Mouse (Mus musculus) forebrain, embryonic 16.5 days (tissue): ENCODE results near the gene Lima1. TPM values are rescaled to one million over a fixed set of nuclear protein-coding genes. Genes with fewer than 3 reads are reported as not detected.
A peak's percentile ranks its signal among the peaks of the same experiment; 100 is the strongest.

ENCODE experiments used
- ATAC-seq: fragments of 200-750 bp; cut with Nextera tagmentation; 2 replicates; pipeline ENCODE4 v1.8.0; 2017; ENCODE audit warnings: mild to moderate bottlenecking, moderate library complexity
- H3K27ac ChIP-seq: fragments of 300-500 bp; sonication (generic); 2 replicates; pipeline ENCODE4 v1.5.1; 2014; ENCODE audit warnings: low read length, control low read depth
- H3K27me3 ChIP-seq: fragments of 300-500 bp; sonication (generic); replicated peaks from 2 replicates; pipeline ENCODE4 v1.6.1; 2014; ENCODE audit warnings: low read length; ENCODE audit not compliant: control insufficient read depth, insufficient read depth
- H3K36me3 ChIP-seq: fragments of 300-500 bp; sonication (generic); 2 replicates; pipeline ENCODE4 v1.6.1; 2014; ENCODE audit not compliant: control insufficient read depth, insufficient read depth
- H3K4me1 ChIP-seq: fragments of 300-500 bp; sonication (generic); replicated peaks from 2 replicates; pipeline ENCODE4 v1.6.1; 2014; ENCODE audit warnings: low read length; ENCODE audit not compliant: control insufficient read depth, insufficient read depth
- H3K4me2 ChIP-seq: fragments of 300-500 bp; sonication (generic); 2 replicates; pipeline ENCODE4 v1.6.1; 2014; ENCODE audit warnings: mild to moderate bottlenecking, low read length, control low read depth
- H3K4me3 ChIP-seq: fragments of 300-500 bp; sonication (generic); replicated peaks from 2 replicates; pipeline ENCODE4 v1.5.1; 2014; ENCODE audit warnings: mild to moderate bottlenecking, low read length, control low read depth
- H3K9ac ChIP-seq: fragments of 300-500 bp; sonication (generic); replicated peaks from 2 replicates; pipeline ENCODE4 v1.6.1; 2014; ENCODE audit warnings: low read depth, low read length, control low read depth
- H3K9me3 ChIP-seq: fragments of 300-500 bp; sonication (generic); 2 replicates; pipeline ENCODE4 v1.6.1; 2016; ENCODE audit warnings: low read length; ENCODE audit not compliant: control insufficient read depth
- WGBS: fragments of 180-500 bp; shearing (Covaris S2); extraction: QIAGEN DNeasy Blood & Tissue Kit; methylation state at CpG from one replicate; pipeline ENCODE4 v1.1.7; 2014; 5-methylcytosine and 5-hydroxymethylcytosine counted together
- polyA plus RNA-seq: library from polyadenylated mRNA; unstranded; fragments of >200 nt; fragmentation: Nextera tagmentation; extraction: Ambion mirVana; gene quantifications from 2 replicates; pipeline ENCODE4 v1.2.1, GENCODE M21; 2015

Gene Lima1
- polyA plus RNA-seq, 1 experiment from 2014 or later = 38.0 TPM

GRCm38 (mm10) chr15:99818321-99819108 lies 56.7 kb downstream of the Lima1 start:
- H3K4me3 ChIP-seq = peak overlapping the region; percentile 35
- peak overlapping the region; percentile 94 for H3K27ac ChIP-seq
- no peaks in the 10 kb centered on the region for H3K27me3 ChIP-seq
- no peaks in the 10 kb centered on the region for H3K9me3 ChIP-seq
- no peaks in the 10 kb centered on the region; the same call in 1 of the 2 replicates for H3K36me3 ChIP-seq
- H3K9ac ChIP-seq = peak overlapping the region; percentile 54
- peaks cover 30% of the 10 kb centered on the region for H3K4me1 ChIP-seq
- ATAC-seq = peak; percentile 79
- WGBS = 8% methylated on average over 13 of the region's 13 CpGs
- peak overlapping the region; percentile 50 for H3K4me2 ChIP-seq

- WGBS = 28% methylated on average over 8 of the region's 8 CpGs
- Histone ChIP-seq H3K4me1 (peaks cover 29% of the 10 kb centered on the region), H3K27ac (peak overlapping the region; percentile 94), H3K4me3 (peak overlapping the region; percentile 20), H3K36me3 (no peaks in the 10 kb centered on the region; the same call in 1 of the 2 replicates), H3K9me3 (no peaks in the 10 kb centered on the region), H3K9ac (0 out of 2 replicates have a peak overlapping the region, but pooled peaks have one; percentile 13), H3K4me2 (peak overlapping the region; percentile 50), H3K27me3 (no peaks in the 10 kb centered on the region)
- peak; percentile 71 for ATAC-seq
Measured at GRCm38 (mm10) chr15:99817343-99818235, 57.7 kb downstream of the Lima1 start.

DNA sequence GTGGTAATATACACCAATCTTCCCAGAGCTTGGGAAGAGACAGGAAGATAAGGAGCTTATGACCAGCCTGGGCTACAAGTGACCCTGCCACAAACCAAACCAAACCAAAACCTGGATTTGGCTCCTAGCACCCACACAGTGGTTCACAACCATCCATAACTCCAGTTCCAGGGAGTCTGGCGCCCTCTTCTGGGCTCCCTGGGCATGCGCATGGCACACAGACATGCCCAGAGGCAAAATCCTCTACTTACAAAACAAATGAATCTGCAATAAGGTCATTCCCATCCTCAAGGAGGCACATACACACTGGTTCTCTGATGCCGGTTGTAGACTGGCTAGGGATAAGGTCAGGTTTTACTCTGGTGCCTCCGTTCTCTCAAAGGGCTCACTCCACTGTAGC lies 59.3 kb downstream of the Lima1 start:
- H3K4me3 ChIP-seq = no peak overlapping the region
- no peak for ATAC-seq
- H3K4me1 ChIP-seq = peaks cover 28% of the 10 kb centered on the region
- H3K36me3 ChIP-seq = no peaks in the 10 kb centered on the region; the same call in 1 of the 2 replicates
- H3K4me2 ChIP-seq = no peak overlapping the region
- H3K9ac ChIP-seq = no peak overlapping the region
- H3K9me3 ChIP-seq = no peaks in the 10 kb centered on the region
- H3K27ac ChIP-seq = no peak overlapping the region
- WGBS = 90% methylated on average over 4 of the region's 4 CpGs
- H3K27me3 ChIP-seq = no peaks in the 10 kb centered on the region

DNA sequence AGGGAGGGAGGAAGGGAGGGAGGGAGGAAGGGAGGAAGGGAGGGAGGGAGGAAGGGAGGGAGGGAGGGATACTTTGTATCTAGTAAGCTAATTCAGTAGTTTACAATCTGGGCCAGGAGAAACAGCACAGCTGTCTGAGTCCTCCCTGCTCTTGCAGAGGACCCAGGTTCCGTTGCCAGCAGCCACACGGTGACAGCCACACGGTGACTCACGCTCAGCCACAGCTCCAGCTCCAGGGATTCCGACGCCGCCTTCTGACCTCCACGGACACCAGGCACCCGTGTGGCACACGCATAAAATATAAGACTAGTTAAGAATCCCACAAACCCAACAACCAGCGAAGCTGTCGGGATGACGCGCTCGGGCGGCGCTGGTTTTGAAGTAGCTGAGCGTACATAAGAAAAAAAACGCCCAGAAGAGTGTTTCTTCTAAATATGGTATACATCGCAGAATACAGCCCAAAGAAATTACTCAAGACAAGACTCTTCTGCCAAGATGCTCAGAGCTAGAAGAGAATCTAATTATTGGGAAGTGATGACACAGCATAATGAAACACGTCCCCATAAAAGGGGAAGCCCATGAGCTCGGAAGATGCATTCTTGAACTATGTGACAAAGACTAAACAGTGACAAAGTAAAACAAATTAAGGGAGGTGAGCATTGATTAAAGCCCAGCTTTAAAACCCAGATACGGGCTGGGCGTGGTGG lies 60.5 kb downstream of the Lima1 start:
- Histone ChIP-seq H3K9ac (no peak overlapping the region), H3K4me2 (no peak overlapping the region), H3K27me3 (no peaks in the 10 kb centered on the region), H3K9me3 (no peaks in the 10 kb centered on the region), H3K4me3 (no peak overlapping the region), H3K4me1 (peaks cover 22% of the 10 kb centered on the region), H3K36me3 (no peaks in the 10 kb centered on the region; the same call in 1 of the 2 replicates), H3K27ac (no peak overlapping the region)
- WGBS = 84% methylated on average over 24 of the region's 24 CpGs
- ATAC-seq = no peak

DNA sequence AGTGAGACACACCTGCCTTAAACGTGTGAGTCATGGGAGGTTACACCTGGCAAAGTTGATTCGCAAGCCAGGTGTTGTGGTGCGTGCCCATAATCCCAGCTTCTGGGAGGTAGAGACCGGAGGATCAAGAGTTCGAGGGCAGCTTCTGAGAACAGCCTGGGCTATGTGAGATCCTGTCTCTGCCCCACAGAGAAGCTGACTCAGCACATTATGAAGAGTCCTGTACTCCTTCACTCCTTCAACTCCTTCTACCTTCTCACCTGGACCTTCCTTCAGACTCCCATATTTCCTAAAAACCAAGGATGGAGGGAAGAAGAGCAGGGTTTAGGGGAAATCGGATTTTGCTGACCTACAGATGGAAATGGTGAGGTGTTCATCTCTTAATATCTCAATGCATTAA lies 61.6 kb downstream of the Lima1 start:
- H3K4me2 ChIP-seq = no peak overlapping the region
- no peak for ATAC-seq

DNA sequence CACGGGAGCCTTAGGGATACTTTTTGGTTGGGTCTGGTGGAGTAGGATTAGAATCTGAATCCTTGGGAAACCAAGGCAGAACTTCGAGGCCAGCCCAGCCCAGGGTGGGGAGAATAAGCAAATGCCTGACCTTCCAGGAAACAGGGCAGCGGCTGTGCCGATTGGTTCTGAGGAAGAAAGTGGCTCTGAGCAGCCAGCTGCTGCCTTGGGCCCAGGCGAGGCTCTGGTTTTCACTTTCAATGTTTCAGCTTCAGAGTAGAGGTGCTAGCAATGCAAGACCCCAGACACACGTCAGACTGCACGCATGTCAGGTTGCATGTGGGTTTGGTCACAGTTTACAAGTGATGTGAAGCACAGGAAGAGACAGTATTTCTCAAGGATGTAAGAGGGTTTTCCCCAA lies 63.2 kb downstream of the Lima1 start:
- Histone ChIP-seq H3K36me3 (no peaks in the 10 kb centered on the region; the same call in 1 of the 2 replicates), H3K9ac (no peak overlapping the region), H3K4me3 (no peak overlapping the region), H3K4me1 (peaks cover 18% of the 10 kb centered on the region), H3K27ac (no peak overlapping the region), H3K27me3 (no peaks in the 10 kb centered on the region), H3K9me3 (no peaks in the 10 kb centered on the region), H3K4me2 (no peak overlapping the region)
- 74% methylated on average over 7 of the region's 7 CpGs for WGBS
- ATAC-seq = no peak

More for the DNA sequence above, 61.6 kb downstream of the Lima1 start:
- H3K9ac ChIP-seq = no peak overlapping the region
- H3K4me1 ChIP-seq = peaks cover 15% of the 10 kb centered on the region
- H3K9me3 ChIP-seq = no peaks in the 10 kb centered on the region
- no peak overlapping the region for H3K4me3 ChIP-seq
- H3K27ac ChIP-seq = no peak overlapping the region
- no peaks in the 10 kb centered on the region; the same call in 1 of the 2 replicates for H3K36me3 ChIP-seq
- no peaks in the 10 kb centered on the region for H3K27me3 ChIP-seq
- 94% methylated on average over 6 of the region's 6 CpGs for WGBS

- Histone ChIP-seq H3K27ac (peak overlapping the region; percentile 92), H3K4me2 (peak overlapping the region; percentile 49), H3K9ac (peak overlapping the region; percentile 54), H3K36me3 (peaks cover 4% of the 10 kb centered on the region; the same call in 1 of the 2 replicates), H3K27me3 (no peaks in the 10 kb centered on the region), H3K9me3 (no peaks in the 10 kb centered on the region), H3K4me3 (peak overlapping the region; percentile 20), H3K4me1 (peaks cover 19% of the 10 kb centered on the region)
- 6% methylated on average over 21 of the region's 21 CpGs for WGBS
- ATAC-seq = peak; percentile 94
Measured at GRCm38 (mm10) chr15:99807776-99808735, 67.2 kb downstream of the Lima1 start.

DNA sequence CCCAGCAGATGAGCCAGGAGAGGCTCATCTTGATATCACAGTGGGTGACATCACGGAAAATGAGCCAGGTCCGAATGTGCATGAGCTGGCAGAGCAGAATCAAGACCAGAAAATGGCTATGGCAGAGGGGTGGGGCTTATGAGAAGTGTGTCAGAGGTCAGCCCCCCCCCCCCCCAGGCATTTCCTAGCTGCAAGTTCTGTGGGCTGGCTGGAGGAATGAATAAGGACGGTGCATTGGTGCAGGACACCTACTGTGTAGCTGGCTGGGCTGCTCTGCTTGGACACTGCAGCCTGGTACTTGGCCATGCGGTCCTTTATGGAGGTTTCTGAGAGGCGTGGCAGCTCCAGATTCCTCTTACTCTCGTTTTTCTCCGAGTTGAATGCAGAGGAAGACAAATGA lies 69.1 kb downstream of the Lima1 start:
- no peak overlapping the region for H3K27ac ChIP-seq
- no peak overlapping the region for H3K9ac ChIP-seq
- peaks cover 4% of the 10 kb centered on the region; the same call in 1 of the 2 replicates for H3K36me3 ChIP-seq
- ATAC-seq = no peak
- no peaks in the 10 kb centered on the region for H3K9me3 ChIP-seq
- H3K4me1 ChIP-seq = peaks cover 19% of the 10 kb centered on the region
- 13% methylated on average over 7 of the region's 7 CpGs for WGBS
- no peak overlapping the region for H3K4me3 ChIP-seq
- H3K4me2 ChIP-seq = no peak overlapping the region
- no peaks in the 10 kb centered on the region for H3K27me3 ChIP-seq
